Mouse (Mus musculus): ENCODE results near the gene Ltv1.

- TF ChIP-seq POLR2A (IDR thresholded peaks at IDR 0.05; ENCODE audit: extremely low read depth, insufficient read depth, low read length) = no peak
- TF ChIP-seq CTCF (IDR thresholded peaks at IDR 0.05; ENCODE audit: extremely low read depth, insufficient read depth, low read length) = no peak
Measured at GRCm38 (mm10) chr10:13133850-13134249, 59.1 kb downstream of the Ltv1 start.

Measured in cortical plate, adult 2 months (tissue).